Mouse (Mus musculus) bone marrow, adult 2 months (tissue): ENCODE measurements around the gene Ntrk3.

ENCODE experiments used
- CTCF ChIP-seq: fragments of 200-500 bp; IDR thresholded peaks from 2 replicates; pipeline ENCODE4 v1.5.1; 2011; ENCODE audit warnings: low read length, control low read depth; ENCODE audit not compliant: control insufficient read depth, insufficient read depth
- POLR2A ChIP-seq: fragments of 200-500 bp; IDR thresholded peaks from 2 replicates; pipeline ENCODE4 v1.6.1; 2011; ENCODE audit warnings: low read depth, mild to moderate bottlenecking, control low read depth, low read length, borderline replicate concordance; ENCODE audit not compliant: control insufficient read depth

GRCm38 (mm10) chr7:78785906-78786305 lies 48.1 kb upstream of the Ntrk3 start:
- no peak for TF ChIP-seq POLR2A
- TF ChIP-seq CTCF: no peak
